Mouse (Mus musculus): Measurements from ENCODE around the gene Slc13a3. TPM values are rescaled to one million over a fixed set of nuclear protein-coding genes. Genes with fewer than 3 reads are reported as not detected.

Gene Slc13a3
- polyA plus RNA-seq, 1 experiment from 2014 or later, result not detected

DNA sequence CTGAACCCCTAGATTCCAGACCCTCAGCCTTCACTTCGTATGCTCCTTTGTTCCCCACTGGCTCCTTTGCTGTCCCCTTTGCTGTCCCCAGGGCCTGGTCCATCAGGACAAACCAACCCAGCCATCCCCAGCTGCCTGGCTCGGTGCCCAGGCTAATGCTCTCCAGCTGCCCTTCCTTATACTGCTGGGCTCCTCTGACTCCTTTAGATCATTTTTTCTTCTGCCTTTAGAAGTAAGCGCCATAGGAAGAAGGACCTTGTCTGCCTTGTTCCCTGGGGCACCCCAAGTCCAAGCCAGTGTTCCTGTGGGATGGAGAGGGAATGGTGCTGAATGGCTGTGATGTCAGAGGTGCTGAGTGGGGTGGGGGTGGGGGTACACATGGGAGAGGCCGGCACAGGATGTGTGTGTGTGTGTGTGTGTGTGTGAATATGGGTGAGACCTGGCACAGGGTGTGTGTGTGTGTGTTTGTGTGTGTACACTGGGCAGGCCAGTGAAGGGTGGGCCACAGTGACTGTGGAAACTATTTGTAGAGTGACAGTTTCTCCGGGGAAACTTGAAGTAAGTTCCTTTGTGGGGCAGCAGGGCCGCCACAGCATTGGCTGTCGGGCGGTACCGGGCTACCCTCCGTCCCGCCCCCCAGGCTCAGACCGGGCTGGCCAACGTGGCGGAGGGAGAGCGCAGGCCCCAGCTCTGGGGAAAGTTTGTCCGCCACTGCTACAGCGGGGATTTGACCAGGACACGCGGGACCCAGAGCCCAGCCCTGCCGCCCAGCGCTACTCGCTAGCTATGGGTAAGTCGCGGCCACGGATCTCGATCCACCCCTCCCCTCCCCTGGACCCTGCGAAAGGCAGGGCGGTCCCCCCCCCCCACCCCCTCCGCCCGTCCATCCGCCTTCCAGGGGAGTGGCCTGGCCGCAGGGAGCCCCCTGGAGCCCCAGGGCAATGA lies 30.5 kb upstream of the Slc13a3 start, which contains the start of gene Slc2a10:
Slc2a10 (plus strand) TSS at position 529 of the 945 bp plus-strand sequence.
- DNase-seq (ENCODE audit: low spot score) (peak; percentile 53), ATAC-seq (ENCODE audit: insufficient number of reproducible peaks, low FRiP score, low TSS enrichment, low read depth) (peak; percentile 78)
- Histone ChIP-seq H3K9me3 (ENCODE audit: control insufficient read depth, low read length) (no peaks in the 10 kb centered on the region), H3K4me1 (ENCODE audit: control insufficient read depth, insufficient read depth, low read length) (peaks cover 9% of the 10 kb centered on the region; the same call in 1 of the 2 replicates), H3K4me2 (ENCODE audit: low read depth, severe bottlenecking) (peak within 1 kb of the TSS; percentile 64), H3K9ac (ENCODE audit: low read length) (peak within 1 kb of the TSS; percentile 70), H3K36me3 (ENCODE audit: control insufficient read depth, insufficient read depth, low read length) (no peaks in the 10 kb centered on the region), H3K4me3 (ENCODE audit: low read depth, low read length) (peak within 1 kb of the TSS; percentile 43), H3K27ac (replicated peaks; ENCODE audit: low read depth, low read length) (0 out of 2 replicates have a peak within 1 kb of the TSS, but pooled peaks have one; percentile 14), H3K27me3 (ENCODE audit: control insufficient read depth, insufficient read depth, low read length) (no peaks in the 10 kb centered on the region)
- 5% methylated on average over 26 of the region's 32 CpGs for WGBS

DNA sequence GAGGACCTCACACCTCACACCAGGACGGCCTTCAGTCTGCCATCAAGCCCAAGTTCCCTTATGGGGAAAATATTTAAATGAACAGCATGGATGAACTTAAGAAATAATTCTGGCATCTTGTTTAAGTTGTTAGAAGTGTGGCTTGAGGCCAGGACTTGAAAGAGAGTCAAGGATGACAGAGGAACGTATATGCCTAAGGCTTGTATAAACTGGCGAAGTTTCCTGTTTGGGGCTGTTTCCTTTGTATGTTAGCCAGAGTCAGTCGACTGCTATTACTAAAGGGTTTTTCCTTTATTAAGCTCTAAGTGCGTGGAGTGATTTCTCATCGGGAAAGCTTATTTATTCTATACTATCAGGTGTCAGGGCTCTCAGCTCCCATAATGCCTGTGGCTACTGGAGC lies 25.8 kb upstream of the Slc13a3 start:
- Histone ChIP-seq H3K9me3 (ENCODE audit: control insufficient read depth, low read length) (no peaks in the 10 kb centered on the region), H3K9ac (ENCODE audit: low read length) (no peak overlapping the region), H3K4me3 (ENCODE audit: low read depth, low read length) (no peak overlapping the region), H3K27me3 (ENCODE audit: control insufficient read depth, insufficient read depth, low read length) (no peaks in the 10 kb centered on the region), H3K36me3 (ENCODE audit: control insufficient read depth, insufficient read depth, low read length) (no peaks in the 10 kb centered on the region), H3K4me1 (ENCODE audit: control insufficient read depth, insufficient read depth, low read length) (peaks cover 7% of the 10 kb centered on the region; the same call in 1 of the 2 replicates), H3K4me2 (ENCODE audit: low read depth, severe bottlenecking) (no peak overlapping the region), H3K27ac (replicated peaks; ENCODE audit: low read depth, low read length) (no peak overlapping the region)
- ATAC-seq (ENCODE audit: insufficient number of reproducible peaks, low FRiP score, low TSS enrichment, low read depth), result no peak
- DNase-seq (ENCODE audit: low spot score), result no peak
- 74% methylated on average over 6 of the region's 6 CpGs for WGBS

DNA sequence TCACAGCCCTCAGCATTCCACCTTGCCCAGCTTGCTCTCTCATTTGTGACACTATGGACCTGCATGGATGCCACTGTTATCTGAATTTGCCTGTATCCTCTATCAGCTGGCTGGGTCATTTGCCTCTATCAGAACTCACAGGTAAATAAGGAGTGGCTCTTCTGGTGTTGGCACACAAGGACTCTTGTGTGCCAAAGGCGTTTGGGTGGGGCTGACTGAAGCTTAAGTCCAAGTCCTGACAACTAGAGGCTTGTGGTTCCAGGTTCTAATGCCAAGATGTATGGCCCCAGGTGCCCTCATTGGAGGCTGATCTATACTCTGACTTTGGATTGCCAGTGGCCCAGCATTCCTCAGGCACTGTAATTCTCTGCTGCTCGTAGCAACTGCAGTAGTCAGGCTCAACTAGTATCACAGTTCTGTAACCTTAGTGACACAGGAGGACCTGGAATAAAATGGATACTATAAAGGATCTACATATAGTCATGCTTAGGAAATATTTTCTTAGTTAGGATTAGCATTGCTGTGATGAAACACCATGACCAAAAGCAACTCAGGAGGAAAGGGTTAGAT lies 24.8 kb upstream of the Slc13a3 start:
- DNase-seq (ENCODE audit: low spot score), result no peak
- no peak overlapping the region for H3K4me3 ChIP-seq (ENCODE audit: low read depth, low read length)
- WGBS, result 72% methylated on average over 2 of the region's 2 CpGs
- H3K4me2 ChIP-seq (ENCODE audit: low read depth, severe bottlenecking), result no peak overlapping the region
- H3K27me3 ChIP-seq (ENCODE audit: control insufficient read depth, insufficient read depth, low read length), result no peaks in the 10 kb centered on the region
- no peak overlapping the region for H3K9ac ChIP-seq (ENCODE audit: low read length)
- 0 out of 2 replicates have a peak, but pooled peaks cover 3% of the 10 kb centered on the region for H3K4me1 ChIP-seq (ENCODE audit: control insufficient read depth, insufficient read depth, low read length)
- H3K36me3 ChIP-seq (ENCODE audit: control insufficient read depth, insufficient read depth, low read length), result no peaks in the 10 kb centered on the region
- H3K9me3 ChIP-seq (ENCODE audit: control insufficient read depth, low read length), result no peaks in the 10 kb centered on the region
- H3K27ac ChIP-seq (replicated peaks; ENCODE audit: low read depth, low read length), result no peak overlapping the region
- no peak for ATAC-seq (ENCODE audit: insufficient number of reproducible peaks, low FRiP score, low TSS enrichment, low read depth)

DNA sequence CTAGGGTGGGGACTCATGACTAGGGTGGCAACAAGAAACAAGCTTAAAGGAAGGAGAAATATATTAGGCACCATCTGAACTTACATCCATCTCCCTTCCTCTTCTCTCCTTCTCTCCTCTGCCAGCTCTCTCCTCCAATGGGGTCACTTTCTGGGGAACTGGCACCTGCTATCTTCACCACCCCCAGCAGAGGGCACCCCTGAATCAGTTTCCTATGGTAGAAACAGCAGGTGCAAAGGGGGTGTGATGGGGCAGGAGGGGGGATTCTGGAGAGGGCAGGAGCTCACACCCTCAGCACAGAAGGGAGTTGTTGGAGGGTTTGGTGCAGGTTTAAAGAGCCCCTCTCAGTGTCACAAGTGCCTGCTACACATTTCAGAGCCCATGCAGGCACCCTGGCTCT lies 23.2 kb upstream of the Slc13a3 start:
- no peaks in the 10 kb centered on the region for H3K36me3 ChIP-seq (ENCODE audit: control insufficient read depth, insufficient read depth, low read length)
- no peak overlapping the region for H3K4me2 ChIP-seq (ENCODE audit: low read depth, severe bottlenecking)
- no peaks in the 10 kb centered on the region for H3K27me3 ChIP-seq (ENCODE audit: control insufficient read depth, insufficient read depth, low read length)
- no peaks in the 10 kb centered on the region for H3K9me3 ChIP-seq (ENCODE audit: control insufficient read depth, low read length)
- no peak overlapping the region for H3K4me3 ChIP-seq (ENCODE audit: low read depth, low read length)
- H3K9ac ChIP-seq (ENCODE audit: low read length), result no peak overlapping the region
- DNase-seq (ENCODE audit: low spot score) (peak; percentile 65), ATAC-seq (ENCODE audit: insufficient number of reproducible peaks, low FRiP score, low TSS enrichment, low read depth) (0 out of 2 replicates have a peak, but pooled peaks have one; percentile 19)
- H3K4me1 ChIP-seq (ENCODE audit: control insufficient read depth, insufficient read depth, low read length), result peaks cover 5% of the 10 kb centered on the region; the same call in 1 of the 2 replicates
- no peak overlapping the region for H3K27ac ChIP-seq (replicated peaks; ENCODE audit: low read depth, low read length)

DNA sequence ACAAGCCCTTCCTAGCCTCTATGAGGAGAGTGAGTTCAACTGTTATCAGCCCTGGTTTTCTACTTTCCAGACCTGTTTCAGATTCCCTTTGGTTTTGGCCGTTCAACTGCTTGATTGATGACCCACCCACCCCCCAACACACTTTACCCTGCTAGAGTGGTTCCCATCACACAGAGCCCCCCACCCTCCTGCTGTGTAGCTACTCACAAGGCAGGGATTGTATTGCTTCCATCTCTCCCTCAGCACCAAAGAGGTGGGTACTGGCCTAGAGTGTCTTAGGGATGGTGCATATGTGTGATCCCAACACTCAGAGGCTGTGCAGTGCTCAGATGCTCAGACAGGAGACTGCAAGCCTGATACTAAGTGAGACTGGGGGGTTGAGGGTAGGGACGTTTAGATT lies 21.5 kb upstream of the Slc13a3 start:
- DNase-seq (ENCODE audit: low spot score) (no peak), ATAC-seq (ENCODE audit: insufficient number of reproducible peaks, low FRiP score, low TSS enrichment, low read depth) (no peak)
- Histone ChIP-seq H3K27me3 (ENCODE audit: control insufficient read depth, insufficient read depth, low read length) (no peaks in the 10 kb centered on the region), H3K4me3 (ENCODE audit: low read depth, low read length) (no peak overlapping the region), H3K27ac (replicated peaks; ENCODE audit: low read depth, low read length) (no peak overlapping the region), H3K9me3 (ENCODE audit: control insufficient read depth, low read length) (no peaks in the 10 kb centered on the region), H3K4me1 (ENCODE audit: control insufficient read depth, insufficient read depth, low read length) (peaks cover 5% of the 10 kb centered on the region; the same call in 1 of the 2 replicates), H3K36me3 (ENCODE audit: control insufficient read depth, insufficient read depth, low read length) (no peaks in the 10 kb centered on the region; the same call in 1 of the 2 replicates), H3K4me2 (ENCODE audit: low read depth, severe bottlenecking) (no peak overlapping the region), H3K9ac (ENCODE audit: low read length) (no peak overlapping the region)
- 52% methylated on average over 2 of the region's 2 CpGs for WGBS

DNA sequence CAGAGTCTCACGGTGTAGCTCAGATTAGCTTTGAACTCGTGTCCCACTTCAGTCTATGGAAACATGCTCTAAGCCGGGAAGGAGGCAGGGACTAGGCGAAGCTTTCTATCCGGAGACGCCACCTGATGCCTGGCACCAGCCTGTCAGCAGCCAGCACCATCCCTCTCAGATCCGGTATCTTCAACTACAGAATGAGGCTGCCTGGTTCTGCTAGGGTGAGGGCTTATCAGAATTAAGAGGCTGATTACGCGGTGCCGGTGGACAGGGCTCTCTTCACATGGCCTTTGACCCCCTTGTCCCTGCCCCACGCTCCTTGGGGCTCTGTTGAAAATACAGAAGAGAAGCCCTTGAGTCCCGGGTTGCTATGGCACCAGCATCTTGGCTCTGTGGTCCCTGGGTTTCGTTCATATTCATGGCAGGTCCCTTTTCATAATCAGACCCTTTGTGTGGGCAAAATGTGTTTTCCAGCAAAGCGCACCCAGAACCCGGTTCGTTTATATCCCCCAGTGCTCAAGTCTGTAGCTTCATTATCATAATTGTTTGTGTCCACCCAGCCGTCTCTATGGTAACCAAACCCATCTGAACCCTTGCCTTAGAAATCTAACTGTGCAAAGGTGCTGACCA lies 20.7 kb upstream of the Slc13a3 start:
- Histone ChIP-seq H3K9ac (ENCODE audit: low read length) (peak overlapping the region; percentile 77), H3K4me1 (ENCODE audit: control insufficient read depth, insufficient read depth, low read length) (peaks cover 5% of the 10 kb centered on the region; the same call in 1 of the 2 replicates), H3K4me2 (ENCODE audit: low read depth, severe bottlenecking) (peak overlapping the region; percentile 84), H3K27ac (replicated peaks; ENCODE audit: low read depth, low read length) (no peak overlapping the region), H3K36me3 (ENCODE audit: control insufficient read depth, insufficient read depth, low read length) (no peaks in the 10 kb centered on the region; the same call in 1 of the 2 replicates), H3K9me3 (ENCODE audit: control insufficient read depth, low read length) (no peaks in the 10 kb centered on the region), H3K27me3 (ENCODE audit: control insufficient read depth, insufficient read depth, low read length) (no peaks in the 10 kb centered on the region), H3K4me3 (ENCODE audit: low read depth, low read length) (peak overlapping the region; percentile 80)
- 34% methylated on average over 17 of the region's 17 CpGs for WGBS
- ATAC-seq (ENCODE audit: insufficient number of reproducible peaks, low FRiP score, low TSS enrichment, low read depth) (no peak), DNase-seq (ENCODE audit: low spot score) (peak; percentile 37)

DNA sequence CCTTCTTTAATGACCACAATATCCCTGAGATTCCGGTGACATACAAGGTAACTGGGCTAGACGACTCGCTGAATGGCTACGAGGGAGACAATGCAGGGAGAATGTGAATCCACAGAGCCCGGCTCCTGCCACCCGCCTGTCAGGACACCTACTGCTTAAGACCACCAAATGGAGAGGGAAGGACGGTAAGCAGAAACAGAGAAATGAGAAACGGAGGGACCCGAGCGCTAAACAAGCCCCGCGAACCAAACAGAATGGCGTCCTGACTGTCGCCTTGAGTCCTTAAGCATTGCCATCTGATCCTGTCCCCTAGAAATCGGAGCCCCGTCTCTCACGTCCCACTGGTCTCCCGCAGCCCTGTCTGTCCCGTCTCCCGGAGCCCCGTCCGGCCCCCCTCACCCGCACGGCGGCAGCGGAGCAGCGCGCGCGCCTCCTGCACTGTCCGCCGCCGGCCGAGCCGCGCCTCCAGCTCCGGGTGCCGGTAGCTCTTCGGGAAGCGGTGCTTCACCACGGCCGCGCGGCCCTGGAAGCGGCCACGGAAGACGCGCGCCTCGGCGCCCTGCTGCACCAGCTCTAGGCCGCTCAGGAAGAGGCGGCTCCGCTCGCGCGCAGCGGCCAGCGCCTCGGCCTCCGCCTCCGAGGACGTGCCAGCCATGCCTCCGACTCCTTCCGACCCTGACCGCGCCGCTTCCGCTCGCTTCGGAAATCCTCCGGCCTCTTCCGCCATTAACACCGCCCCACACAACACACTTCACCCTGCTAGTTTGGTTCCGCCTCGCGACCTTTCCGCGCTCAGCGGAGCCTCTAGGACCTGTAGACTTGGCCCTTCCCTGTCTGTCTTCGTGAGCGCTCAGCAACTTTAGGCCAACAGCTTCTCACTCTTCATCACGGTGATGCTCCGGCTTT lies 19.9 kb upstream of the Slc13a3 start, which contains the start of gene Trp53rka:
Trp53rka (minus strand) TSS at position 677 of the 906 bp plus-strand sequence.
- Histone ChIP-seq H3K27me3 (ENCODE audit: control insufficient read depth, insufficient read depth, low read length) (no peaks in the 10 kb centered on the region), H3K4me3 (ENCODE audit: low read depth, low read length) (peak within 1 kb of the TSS; percentile 80), H3K9ac (ENCODE audit: low read length) (peak within 1 kb of the TSS; percentile 77), H3K9me3 (ENCODE audit: control insufficient read depth, low read length) (no peaks in the 10 kb centered on the region), H3K4me1 (ENCODE audit: control insufficient read depth, insufficient read depth, low read length) (peaks cover 5% of the 10 kb centered on the region; the same call in 1 of the 2 replicates), H3K4me2 (ENCODE audit: low read depth, severe bottlenecking) (peak within 1 kb of the TSS; percentile 84), H3K27ac (replicated peaks; ENCODE audit: low read depth, low read length) (0 out of 2 replicates have a peak within 1 kb of the TSS, but pooled peaks have one; percentile 21), H3K36me3 (ENCODE audit: control insufficient read depth, insufficient read depth, low read length) (no peaks in the 10 kb centered on the region; the same call in 1 of the 2 replicates)
- WGBS, result under 1% methylated on average over 74 of the region's 84 CpGs
- ATAC-seq (ENCODE audit: insufficient number of reproducible peaks, low FRiP score, low TSS enrichment, low read depth) (peak; percentile 73), DNase-seq (ENCODE audit: low spot score) (peak; percentile 84)
